Mouse (Mus musculus): Measurements from ENCODE around the gene Scgn.

GRCm38 (mm10) chr13:23930461-23930860 is 60.6 kb downstream of the Scgn start:
- TF ChIP-seq CTCF (conservative IDR thresholded peaks at IDR 0.05; ENCODE audit: low read length) (no peak), NANOG (IDR thresholded peaks at IDR 0.05; ENCODE audit: borderline replicate concordance, low read length) (no peak), POU5F1 (IDR thresholded peaks at IDR 0.05; ENCODE audit: borderline replicate concordance, low read length) (no peak)
